Mouse (Mus musculus) urinary bladder, postnatal 14 days (tissue): ENCODE measurements at regions not wholly inside any gene's neighbourhood (a gene's known extent, or its start where the extent isn't known, plus 50 kb on each side); places are given as distances from the start of the nearest gene placed in this dataset.
A peak's percentile ranks its signal among the peaks of the same experiment; 100 is the strongest.

ENCODE experiments used
- DNase-seq: peaks from one replicate; pipeline ENCODE4 v3.0.0; 2021; ENCODE audit warnings: low spot score

DNA sequence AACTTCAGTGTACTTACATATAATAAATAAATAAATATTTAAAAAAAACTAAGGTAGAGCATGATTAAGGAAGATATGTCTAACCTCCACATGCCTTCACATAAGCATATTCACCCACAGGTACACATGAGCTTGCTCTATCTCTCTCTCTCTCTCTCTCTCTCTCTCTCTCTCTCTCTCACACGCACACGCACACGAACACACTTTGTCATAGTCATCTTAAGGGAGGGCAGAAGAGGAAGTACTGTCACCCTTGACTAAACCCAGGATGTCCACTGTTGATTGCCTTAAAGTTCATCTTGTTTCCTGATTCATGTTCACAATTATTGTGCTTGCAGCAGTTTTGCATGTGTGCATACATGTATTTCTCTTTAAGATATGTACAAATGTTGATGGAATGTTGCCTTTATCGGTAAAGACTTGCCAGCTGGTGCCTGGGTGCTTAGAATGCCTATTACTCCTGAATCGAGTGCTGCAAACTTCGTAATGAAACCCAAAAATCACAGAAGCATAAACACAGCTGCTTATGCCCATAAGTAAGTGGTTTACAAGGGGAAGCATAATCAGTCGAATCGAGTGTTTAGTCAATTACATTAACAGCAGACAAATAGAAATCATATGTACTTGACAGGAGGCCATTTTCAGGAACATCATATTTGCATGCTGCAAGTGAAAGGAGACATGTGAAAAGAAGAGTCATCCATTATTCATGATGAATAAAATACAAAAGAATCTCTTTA is 84.3 kb downstream of the Tmem168 start:
- DNase-seq, result no peak

- no peak for DNase-seq
These were observed 93.8 kb downstream of the Tmem168 start for GRCm38 (mm10) chr6:13514126-13514525.

- DNase-seq, result no peak
These were observed 131.3 kb downstream of the Tmem168 start for GRCm38 (mm10) chr6:13476493-13477129.

DNA sequence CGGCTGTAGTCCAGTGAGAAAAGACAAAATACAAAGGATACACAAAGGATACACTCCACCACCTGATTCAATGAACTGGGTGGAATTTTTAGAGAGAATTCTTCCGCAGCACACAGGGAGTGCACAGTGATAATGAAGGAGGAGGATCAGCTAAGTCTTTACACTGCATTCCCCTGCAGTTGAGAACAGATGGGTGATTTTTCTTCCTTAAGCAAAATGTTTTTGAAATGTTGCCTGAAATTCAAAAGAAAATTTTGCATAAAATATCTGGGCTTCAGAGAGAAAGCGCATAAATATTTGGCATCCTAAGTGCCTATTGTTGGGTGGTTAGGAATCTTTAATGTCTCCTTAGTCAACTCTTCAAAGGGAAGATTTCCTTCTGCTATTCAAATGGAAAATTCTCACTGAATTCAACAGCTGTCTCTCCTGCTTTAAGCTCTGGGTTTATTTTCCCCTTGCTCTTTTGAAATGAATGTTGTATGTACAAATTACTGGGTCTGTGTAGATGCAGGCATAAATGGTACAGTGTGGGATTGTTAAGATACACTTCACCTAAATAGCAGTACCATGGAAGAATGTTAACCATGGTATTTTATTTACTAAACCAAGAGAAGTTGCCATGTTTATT is 158.6 kb downstream of the Tmem168 start:
- no peak for DNase-seq

DNA sequence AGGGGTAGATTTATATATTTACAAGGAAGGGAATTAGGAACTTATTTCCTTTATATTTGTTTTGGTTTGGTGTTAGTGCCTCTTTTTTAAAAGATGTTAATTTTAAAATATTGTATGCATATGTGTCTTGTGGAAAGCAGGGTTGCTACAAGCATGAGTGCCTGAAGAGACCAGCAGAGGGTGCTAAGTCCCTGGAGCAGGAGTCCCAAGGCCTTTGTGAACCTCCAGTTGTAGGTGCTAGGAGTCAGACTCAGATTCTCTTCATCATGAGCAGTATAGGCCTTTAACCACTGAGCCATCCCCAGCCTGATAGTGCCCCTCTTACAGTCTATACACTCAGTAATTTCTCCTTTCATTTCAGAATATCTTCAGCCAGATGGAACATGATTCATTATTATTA is 189.0 kb upstream of the Vwde start:
- peak; percentile 8 for DNase-seq

GRCm38 (mm10) chr6:13413092-13413491 is 188.3 kb upstream of the Vwde start:
- DNase-seq, result no peak

- no peak for DNase-seq
These were observed 159.7 kb upstream of the Vwde start for GRCm38 (mm10) chr6:13384469-13384868.

DNA sequence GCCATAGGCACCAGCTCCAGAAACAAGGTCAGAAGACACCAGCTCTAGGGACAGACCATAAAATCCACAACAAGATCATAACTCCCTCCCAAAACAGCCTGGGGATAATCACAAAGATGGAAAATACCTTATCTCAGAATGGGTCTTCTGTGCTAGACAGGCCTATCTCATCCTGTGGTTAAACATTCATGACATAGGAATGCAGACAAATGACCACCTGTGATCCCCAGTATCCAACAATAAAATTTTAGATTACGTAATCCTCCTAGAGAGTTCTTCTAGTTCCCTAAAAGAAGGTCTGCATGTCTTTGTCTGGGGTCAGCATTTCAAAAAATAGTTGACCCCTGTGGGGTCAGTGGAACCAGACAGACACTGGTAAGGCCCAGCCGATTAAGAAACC is 158.4 kb upstream of the Vwde start:
- DNase-seq, result no peak

GRCm38 (mm10) chr6:13380819-13381218 is 156.1 kb upstream of the Vwde start:
- no peak for DNase-seq

DNA sequence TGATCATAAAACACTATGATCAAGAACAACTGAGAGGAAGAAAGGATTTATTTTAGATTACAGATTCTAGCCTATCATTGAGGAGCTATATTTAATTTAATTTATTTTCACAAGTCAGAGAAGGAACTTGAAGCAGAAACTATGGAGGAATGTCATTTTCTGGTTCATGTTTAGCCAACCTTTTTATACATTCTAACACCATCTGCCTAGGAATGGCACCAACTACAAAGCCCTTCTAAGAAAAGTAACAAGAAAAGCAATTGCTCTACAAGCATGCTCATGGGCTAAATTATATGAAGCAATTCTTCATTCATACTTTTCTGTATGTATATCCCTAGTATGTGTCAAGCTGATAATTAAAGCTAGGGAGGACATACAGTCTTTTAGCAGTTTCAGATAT is 155.0 kb upstream of the Vwde start:
- no peak for DNase-seq

GRCm38 (mm10) chr6:13373896-13374295 is 149.1 kb upstream of the Vwde start:
- DNase-seq, result no peak

GRCm38 (mm10) chr6:13369709-13370296 is 145.0 kb upstream of the Vwde start:
- DNase-seq, result no peak
